In the genomic region with DNA sequence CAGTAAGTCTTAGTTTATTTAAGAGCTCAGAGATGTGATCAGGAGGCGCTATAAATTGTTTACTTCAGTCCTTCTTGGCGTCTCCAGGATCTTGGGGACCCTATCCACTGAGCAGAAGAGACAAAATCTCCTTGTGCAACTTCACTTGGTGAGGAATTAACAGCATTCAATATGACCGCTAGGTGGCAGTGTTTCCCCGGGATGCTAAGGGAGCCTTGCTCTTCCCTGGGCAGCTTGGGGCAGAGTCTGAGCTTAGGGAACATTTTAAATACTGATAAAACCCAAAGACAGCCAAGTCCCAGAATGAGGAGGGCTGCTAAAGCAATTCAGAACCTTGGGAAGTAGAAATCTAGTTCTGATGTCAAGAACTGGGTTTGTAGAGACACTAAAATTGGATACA, we compare ENCODE assay signal across 9 mouse cellular contexts. TPM values are rescaled to one million over a fixed set of nuclear protein-coding genes. Genes with fewer than 3 reads are reported as not detected.
DNase-seq lines count a peak whose midpoint lies in the region; ATAC-seq and TF ChIP-seq lines count a peak whose summit lies in the region.
"Had no signal": no experiment of that assay in that cellular context is flagged by ENCODE, and none has a peak within 500 bp of the region (broad histone marks: within the 10 kb centered on the region; RNA-seq: fewer than 3 reads in every experiment).

No protein-coding gene starts in this region.

- no peak for ATAC-seq in limb, embryonic 14.5 days (ENCODE audit: low FRiP score, low read depth)
- ATAC-seq in megakaryocyte, adult 5-6 weeks (ENCODE audit: poor library complexity, severe bottlenecking): no peak

- no peak overlapping the region for H3K4me2 ChIP-seq in limb, embryonic 14.5 days (replicated peaks; ENCODE audit: low read depth, low read length, severe bottlenecking)

- no peaks in the 10 kb centered on the region for H3K27me3 ChIP-seq in limb, embryonic 14.5 days (ENCODE audit: control insufficient read depth, insufficient read depth, low read length)

- TF ChIP-seq POLR2A in limb, embryonic 14.5 days (IDR thresholded peaks at IDR 0.05; ENCODE audit: borderline replicate concordance, extremely low read depth, insufficient read depth, insufficient read length): no peak

- 0% methylated on average over 4 of the region's 4 CpGs for WGBS in limb, embryonic 14.5 days

- peak; percentile 75 for DNase-seq in urinary bladder, postnatal 14 days (ENCODE audit: low spot score)
- no peak for DNase-seq in urinary bladder, postnatal 10 days (ENCODE audit: low spot score)
- peak; percentile 40 for DNase-seq in c-Kit-positive CD71-positive TER-119-positive erythroid progenitor cells, embryonic 14.5 days (ENCODE audit: low spot score)
- peak; percentile 85 for DNase-seq in forelimb bud, embryonic 11.5 days (ENCODE audit: low read depth, low spot score)
- DNase-seq in kidney, adult 9 months: peak; percentile 49
- DNase-seq in limb, embryonic 14.5 days (ENCODE audit: low spot score): peak; percentile 90
- peak; percentile 88 for DNase-seq in retina, postnatal 1 day

- H3K9me3 ChIP-seq in limb, embryonic 14.5 days (ENCODE audit: control insufficient read depth, low read length): no peaks in the 10 kb centered on the region

- no peak overlapping the region for H3K27ac ChIP-seq in limb, embryonic 14.5 days (replicated peaks; ENCODE audit: low read depth, low read length)

- no peaks in the 10 kb centered on the region for H3K36me3 ChIP-seq in limb, embryonic 14.5 days (ENCODE audit: control insufficient read depth, insufficient read depth, low read length)

- H3K9ac ChIP-seq in limb, embryonic 14.5 days (ENCODE audit: low read depth, low read length, severe bottlenecking): no peak overlapping the region

- H3K4me1 ChIP-seq in limb, embryonic 14.5 days (ENCODE audit: control insufficient read depth, insufficient read depth, low read length): no peaks in the 10 kb centered on the region

- H3K4me3 ChIP-seq in limb, embryonic 14.5 days (replicated peaks; ENCODE audit: low read length): no peak overlapping the region

RNA-seq across cellular contexts. Expression of gene Sox14, which starts 29.1 kb away (rescaled TPM):
- 0.08 and 0.18 TPM in 2 replicates for polyA plus RNA-seq in limb, embryonic 14.5 days (2012; rRNA removed)
- polyA plus RNA-seq in limb, embryonic 14.5 days (2014; fragmentation: Nextera tagmentation; extraction: Ambion mirVana): 0.08 TPM in 1 of 2 replicates, not detected in the other
- not detected in 2 replicates for total RNA-seq in megakaryocyte, adult 5-6 weeks (2015)
- not detected in 2 replicates for total RNA-seq in megakaryocyte, adult 5-6 weeks (2017)
- polyA plus RNA-seq: heart, embryonic 14.5 days had no signal
